Mouse (Mus musculus): ENCODE results near the gene Ski.

- TF ChIP-seq CTCF (IDR thresholded peaks at IDR 0.05; ENCODE audit: low read depth), result no peak
- TF ChIP-seq EP300 (IDR thresholded peaks at IDR 0.05; ENCODE audit: low read depth), result peak; percentile 53; the same call in 1 of the 2 replicates
Measured at GRCm38 (mm10) chr4:155116607-155117006, 105.8 kb downstream of the Ski start.

Data from liver, embryonic 14.5 days (tissue).